Mouse (Mus musculus): ENCODE measurements around the gene Sipa1l1.

DNA sequence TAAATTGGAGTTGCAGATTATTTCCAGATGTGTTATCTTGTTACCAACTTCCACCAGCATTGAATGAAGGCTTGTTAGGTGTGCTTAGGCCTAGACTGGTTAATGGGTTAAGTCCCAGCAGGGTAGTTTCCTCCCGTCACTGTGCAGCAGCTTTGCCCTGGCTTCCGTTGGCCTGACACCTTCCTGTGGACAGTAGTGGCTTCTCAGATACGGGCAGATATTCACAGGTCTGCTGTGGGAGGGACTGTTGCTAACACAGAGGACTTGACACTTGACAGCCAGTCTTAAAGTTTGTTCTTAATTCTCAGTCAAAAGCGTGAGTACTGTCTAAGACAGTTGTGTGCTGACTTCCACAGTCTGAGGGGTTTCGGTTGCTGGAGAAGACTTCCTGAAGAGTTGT, 45.8 kb downstream of the Sipa1l1 start:
- no peak for TF ChIP-seq CTCF (IDR thresholded peaks at IDR 0.05; ENCODE audit: control insufficient read depth, insufficient read depth, insufficient read length)
- TF ChIP-seq FOSL1 (IDR thresholded peaks at IDR 0.05; ENCODE audit: insufficient read depth, low read length, poor library complexity, severe bottlenecking), result no peak
- no peak for TF ChIP-seq CEBPB (IDR thresholded peaks at IDR 0.05; ENCODE audit: low read depth)
